11 mouse cellular contexts compared by ENCODE assay signal in the genomic region with DNA sequence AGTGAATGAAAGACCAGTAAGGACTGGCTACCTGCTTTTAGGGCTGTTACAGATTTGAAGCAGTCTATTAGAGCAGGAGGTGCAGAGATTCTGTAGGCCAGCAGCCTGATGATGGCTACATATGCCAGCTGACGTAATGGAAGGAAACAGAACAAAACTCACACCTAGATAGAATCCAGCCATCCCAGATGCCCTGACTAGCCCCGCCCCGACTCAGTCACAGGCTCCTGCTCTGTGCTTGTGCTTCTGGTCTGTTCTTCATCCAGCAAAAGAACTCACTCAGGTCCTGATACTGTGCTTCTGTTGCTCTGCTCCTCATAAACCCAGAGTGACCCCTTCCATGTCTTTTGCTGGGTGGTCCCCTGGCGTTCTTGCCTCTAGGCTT. TPM values are rescaled to one million over a fixed set of nuclear protein-coding genes. Genes with fewer than 3 reads are reported as not detected.
DNase-seq lines count a peak whose midpoint lies in the region; ATAC-seq lines count a peak whose summit lies in the region.
"Had no signal": no experiment of that assay in that cellular context is flagged by ENCODE, and none has a peak within 500 bp of the region (broad histone marks: within the 10 kb centered on the region; RNA-seq: fewer than 3 reads in every experiment).

No protein-coding gene starts in this region.

- no peak overlapping the region for H3K4me3 ChIP-seq in heart, embryonic 12.5 days
- H3K4me3 ChIP-seq in lung, embryonic 16.5 days (ENCODE audit: low read length): no peak overlapping the region
- no peak overlapping the region for H3K4me3 ChIP-seq in heart, embryonic 15.5 days
- H3K4me3 ChIP-seq in stomach, embryonic 14.5 days (ENCODE audit: low read depth, low read length): no peak overlapping the region
- H3K4me3 ChIP-seq in midbrain, embryonic 13.5 days (replicated peaks): no peak overlapping the region

- 51% methylated on average over 4 of the region's 4 CpGs for WGBS in heart, embryonic 12.5 days
- 52% methylated on average over 4 of the region's 4 CpGs for WGBS in lung, embryonic 16.5 days
- 54% methylated on average over 4 of the region's 4 CpGs for WGBS in heart, embryonic 15.5 days
- WGBS in stomach, embryonic 14.5 days: 38% methylated on average over 4 of the region's 4 CpGs
- WGBS in midbrain, embryonic 13.5 days: 83% methylated on average over 4 of the region's 4 CpGs

- H3K36me3 ChIP-seq in heart, embryonic 12.5 days: no peaks in the 10 kb centered on the region
- no peaks in the 10 kb centered on the region for H3K36me3 ChIP-seq in lung, embryonic 16.5 days (ENCODE audit: control insufficient read depth, insufficient read depth, low read length)
- no peaks in the 10 kb centered on the region for H3K36me3 ChIP-seq in heart, embryonic 15.5 days
- no peaks in the 10 kb centered on the region for H3K36me3 ChIP-seq in stomach, embryonic 14.5 days (ENCODE audit: control insufficient read depth, insufficient read depth, low read length)
- no peaks in the 10 kb centered on the region for H3K36me3 ChIP-seq in midbrain, embryonic 13.5 days

- H3K27me3 ChIP-seq in heart, embryonic 12.5 days (replicated peaks): no peaks in the 10 kb centered on the region
- no peaks in the 10 kb centered on the region for H3K27me3 ChIP-seq in lung, embryonic 16.5 days (ENCODE audit: control insufficient read depth, insufficient read depth, low read depth, low read length)
- H3K27me3 ChIP-seq in heart, embryonic 15.5 days: no peaks in the 10 kb centered on the region
- no peaks in the 10 kb centered on the region for H3K27me3 ChIP-seq in stomach, embryonic 14.5 days (ENCODE audit: control insufficient read depth, insufficient read depth, low read length)
- H3K27me3 ChIP-seq in midbrain, embryonic 13.5 days: no peaks in the 10 kb centered on the region
- H3K27me3 ChIP-seq: CH12.LX had no signal

- H3K9ac ChIP-seq in heart, embryonic 12.5 days: 0 out of 2 replicates have a peak overlapping the region, but pooled peaks have one; percentile 1
- 0 out of 2 replicates have a peak overlapping the region, but pooled peaks have one; percentile 39 for H3K9ac ChIP-seq in lung, embryonic 16.5 days (ENCODE audit: low read length)
- no peak overlapping the region for H3K9ac ChIP-seq in heart, embryonic 15.5 days
- no peak overlapping the region for H3K9ac ChIP-seq in stomach, embryonic 14.5 days (replicated peaks; ENCODE audit: low read depth, low read length)
- H3K9ac ChIP-seq in midbrain, embryonic 13.5 days (replicated peaks): no peak overlapping the region

- peaks cover 60% of the 10 kb centered on the region for H3K4me1 ChIP-seq in heart, embryonic 12.5 days (replicated peaks)
- H3K4me1 ChIP-seq in lung, embryonic 16.5 days (replicated peaks; ENCODE audit: control insufficient read depth, insufficient read depth, low read length): peaks cover 36% of the 10 kb centered on the region
- peaks cover 34% of the 10 kb centered on the region for H3K4me1 ChIP-seq in heart, embryonic 15.5 days (replicated peaks)
- H3K4me1 ChIP-seq in stomach, embryonic 14.5 days (ENCODE audit: control insufficient read depth, insufficient read depth, low read length): peaks cover 35% of the 10 kb centered on the region; the same call in 1 of the 2 replicates
- peaks cover 16% of the 10 kb centered on the region for H3K4me1 ChIP-seq in midbrain, embryonic 13.5 days (replicated peaks)

- intact Hi-C loops in heart, postnatal 36 days (cut with DNase I): no loop called here

- no peak overlapping the region for H3K4me2 ChIP-seq in heart, embryonic 12.5 days
- H3K4me2 ChIP-seq in lung, embryonic 16.5 days (ENCODE audit: low read depth, low read length): no peak overlapping the region
- no peak overlapping the region for H3K4me2 ChIP-seq in heart, embryonic 15.5 days
- H3K4me2 ChIP-seq in stomach, embryonic 14.5 days (replicated peaks; ENCODE audit: low read depth, low read length): no peak overlapping the region
- H3K4me2 ChIP-seq in midbrain, embryonic 13.5 days (replicated peaks): no peak overlapping the region

- H3K9me3 ChIP-seq in heart, embryonic 12.5 days (replicated peaks): no peaks in the 10 kb centered on the region
- no peaks in the 10 kb centered on the region for H3K9me3 ChIP-seq in lung, embryonic 16.5 days (ENCODE audit: control insufficient read depth, low read length)
- no peaks in the 10 kb centered on the region for H3K9me3 ChIP-seq in heart, embryonic 15.5 days (replicated peaks)
- no peaks in the 10 kb centered on the region for H3K9me3 ChIP-seq in stomach, embryonic 14.5 days (ENCODE audit: control insufficient read depth, low read depth, low read length)
- no peaks in the 10 kb centered on the region for H3K9me3 ChIP-seq in midbrain, embryonic 13.5 days

- H3K27ac ChIP-seq in heart, embryonic 12.5 days (ENCODE audit: poor library complexity, severe bottlenecking): peak overlapping the region; percentile 50
- peak overlapping the region; percentile 46 for H3K27ac ChIP-seq in lung, embryonic 16.5 days (ENCODE audit: low read length)
- H3K27ac ChIP-seq in heart, embryonic 15.5 days: peak overlapping the region; percentile 61
- peak overlapping the region; percentile 73 for H3K27ac ChIP-seq in stomach, embryonic 14.5 days (ENCODE audit: low read length)
- no peak overlapping the region for H3K27ac ChIP-seq in midbrain, embryonic 13.5 days

- 0 out of 2 replicates have a peak, but pooled peaks have one; percentile 17 for ATAC-seq in heart, embryonic 12.5 days (ENCODE audit: insufficient number of reproducible peaks, low FRiP score)
- no peak for ATAC-seq in lung, embryonic 16.5 days (ENCODE audit: low read depth)
- no peak for ATAC-seq in heart, embryonic 15.5 days (replicated peaks; ENCODE audit: insufficient number of reproducible peaks, insufficient read depth, low FRiP score, low read depth)
- 0 out of 2 replicates have a peak, but pooled peaks have one; percentile 19 for ATAC-seq in stomach, embryonic 14.5 days (ENCODE audit: insufficient number of reproducible peaks, insufficient read depth, low FRiP score, low read depth)
- no peak for ATAC-seq in midbrain, embryonic 13.5 days

- DNase-seq in heart, postnatal 36 days: no peak
- DNase-seq in lung, postnatal 25 days (ENCODE audit: low spot score): no peak
- DNase-seq in thymus, postnatal 25 days: no peak
- DNase-seq: cerebellum, postnatal 36 days had no signal

RNA-seq across cellular contexts. Expression of a gene that starts 3.1 kb away (rescaled TPM):
- polyA plus RNA-seq in heart, embryonic 12.5 days (2016; fragmentation: Nextera tagmentation; extraction: Ambion mirVana): 22.7 and 24.5 TPM in 2 replicates
- total RNA-seq in heart, postnatal 36 days (2021): 1 to 10 TPM; 9.1 to 9.4 TPM
- 23.4 and 23.5 TPM in 2 replicates for polyA plus RNA-seq in lung, embryonic 16.5 days (2015; fragmentation: Nextera tagmentation; extraction: Ambion mirVana)
- polyA plus RNA-seq in heart, embryonic 15.5 days (2015; fragmentation: Nextera tagmentation; extraction: Ambion mirVana): 18.4 and 24.2 TPM in 2 replicates
- 22.2 and 23.9 TPM in 2 replicates for polyA plus RNA-seq in stomach, embryonic 14.5 days (2014; fragmentation: Nextera tagmentation; extraction: Ambion mirVana)
- 25.8 and 28.8 TPM in 2 replicates for polyA plus RNA-seq in midbrain, embryonic 13.5 days (2015; fragmentation: Nextera tagmentation; extraction: Ambion mirVana)

RNA-seq across cellular contexts. Expression of a gene that starts 3.2 kb away (rescaled TPM):
- 11.0 and 14.2 TPM in 2 replicates for polyA plus RNA-seq in heart, embryonic 12.5 days (2016; fragmentation: Nextera tagmentation; extraction: Ambion mirVana)
- total RNA-seq in heart, postnatal 36 days (2021): 1 to 10 TPM; 1.2 TPM
- polyA plus RNA-seq in lung, embryonic 16.5 days (2015; fragmentation: Nextera tagmentation; extraction: Ambion mirVana): 22.4 and 23.5 TPM in 2 replicates
- 9.2 and 11.3 TPM in 2 replicates for polyA plus RNA-seq in heart, embryonic 15.5 days (2015; fragmentation: Nextera tagmentation; extraction: Ambion mirVana)
- polyA plus RNA-seq in stomach, embryonic 14.5 days (2014; fragmentation: Nextera tagmentation; extraction: Ambion mirVana): 16.4 and 20.6 TPM in 2 replicates
- 14.5 and 14.9 TPM in 2 replicates for polyA plus RNA-seq in midbrain, embryonic 13.5 days (2015; fragmentation: Nextera tagmentation; extraction: Ambion mirVana)

RNA-seq across cellular contexts. Expression of a gene that starts 18.1 kb away (rescaled TPM):
- 0.54 and 0.83 TPM in 2 replicates for polyA plus RNA-seq in heart, embryonic 12.5 days (2016; fragmentation: Nextera tagmentation; extraction: Ambion mirVana)
- total RNA-seq in heart, postnatal 36 days (2021): under 1 TPM; 0.35 to 0.53 TPM
- polyA plus RNA-seq in lung, embryonic 16.5 days (2015; fragmentation: Nextera tagmentation; extraction: Ambion mirVana): 1.8 and 2.1 TPM in 2 replicates
- polyA plus RNA-seq in heart, embryonic 15.5 days (2015; fragmentation: Nextera tagmentation; extraction: Ambion mirVana): 0.29 and 0.53 TPM in 2 replicates
- 0.87 and 0.91 TPM in 2 replicates for polyA plus RNA-seq in stomach, embryonic 14.5 days (2014; fragmentation: Nextera tagmentation; extraction: Ambion mirVana)
- 2.2 and 3.2 TPM in 2 replicates for polyA plus RNA-seq in midbrain, embryonic 13.5 days (2015; fragmentation: Nextera tagmentation; extraction: Ambion mirVana)
- total RNA-seq: hematopoietic stem cell, adult 5-6 weeks had no signal

RNA-seq across cellular contexts. Expression of a gene that starts 47.8 kb away (rescaled TPM):
- polyA plus RNA-seq in heart, embryonic 12.5 days (2016; fragmentation: Nextera tagmentation; extraction: Ambion mirVana): 1,366 and 1,429 TPM in 2 replicates
- 100 to 1,000 TPM; 621 to 649 TPM for total RNA-seq in heart, postnatal 36 days (2021)
- polyA plus RNA-seq in lung, embryonic 16.5 days (2015; fragmentation: Nextera tagmentation; extraction: Ambion mirVana): 2,193 and 2,268 TPM in 2 replicates
- 1,057 and 1,253 TPM in 2 replicates for polyA plus RNA-seq in heart, embryonic 15.5 days (2015; fragmentation: Nextera tagmentation; extraction: Ambion mirVana)
- 2,694 and 2,736 TPM in 2 replicates for polyA plus RNA-seq in stomach, embryonic 14.5 days (2014; fragmentation: Nextera tagmentation; extraction: Ambion mirVana)
- polyA plus RNA-seq in midbrain, embryonic 13.5 days (2015; fragmentation: Nextera tagmentation; extraction: Ambion mirVana): 1,380 and 1,385 TPM in 2 replicates

Comparison
In these comparisons a context has a peak if more than half of its experiments do, and no peak if none do; other contexts are left out.
1. ATAC-seq: peak in heart, embryonic 12.5 days (single experiment) and stomach, embryonic 14.5 days (single experiment); none in lung, embryonic 16.5 days (single experiment), heart, embryonic 15.5 days (single experiment) and midbrain, embryonic 13.5 days (single experiment).
2. H3K9ac ChIP-seq: peak in heart, embryonic 12.5 days (single experiment) and lung, embryonic 16.5 days (single experiment); none in heart, embryonic 15.5 days (single experiment), stomach, embryonic 14.5 days (single experiment) and midbrain, embryonic 13.5 days (single experiment).